Mouse (Mus musculus) testis, adult 2 months (tissue): ENCODE data around the gene Rai14. TPM values are rescaled to one million over a fixed set of nuclear protein-coding genes. Genes with fewer than 3 reads are reported as not detected.
"Not testable (repeated sequence)": the region's sequence is repeated elsewhere in the genome, so short reads cannot be mapped to it uniquely, and the experiment has no call there.

ENCODE experiments used
- H3K27ac ChIP-seq: fragments of 200-500 bp; 2 replicates; pipeline ENCODE4 v1.5.1; 2012; ENCODE audit warnings: low read depth, low read length; ENCODE audit not compliant: control insufficient read depth, insufficient read depth
- H3K27me3 ChIP-seq: fragments of 200-500 bp; 2 replicates; pipeline ENCODE4 v1.6.1; 2012; ENCODE audit warnings: mild to moderate bottlenecking, low read length, moderate library complexity; ENCODE audit not compliant: control insufficient read depth, insufficient read depth
- H3K36me3 ChIP-seq: fragments of 200-500 bp; 2 replicates; pipeline ENCODE4 v1.6.1; 2012; ENCODE audit warnings: mild to moderate bottlenecking, low read length; ENCODE audit not compliant: control insufficient read depth, insufficient read depth
- H3K4me1 ChIP-seq: fragments of 200-500 bp; 2 replicates; pipeline ENCODE4 v1.6.1; 2012; ENCODE audit warnings: low read length; ENCODE audit not compliant: control insufficient read depth, insufficient read depth
- H3K4me3 ChIP-seq: fragments of 200-500 bp; 2 replicates; pipeline ENCODE4 v1.5.1; 2012; ENCODE audit warnings: low read depth, mild to moderate bottlenecking, low read length, moderate library complexity, mixed read lengths; ENCODE audit not compliant: control insufficient read depth
- CTCF ChIP-seq: fragments of 200-500 bp; IDR thresholded peaks from 2 replicates; pipeline ENCODE4 v1.5.1; 2012; ENCODE audit warnings: low read depth, mild to moderate bottlenecking, inconsistent platforms, low read length, moderate library complexity; ENCODE audit not compliant: control insufficient read depth, insufficient read depth, insufficient replicate concordance
- POLR2A ChIP-seq: fragments of 200-500 bp; IDR thresholded peaks from 2 replicates; pipeline ENCODE4 v1.6.1; 2012; ENCODE audit warnings: low read depth, mild to moderate bottlenecking, inconsistent platforms, low read length, moderate library complexity; ENCODE audit not compliant: control insufficient read depth
- polyA plus RNA-seq: library from polyadenylated mRNA; depleted of rRNA; stranded (reverse); fragments of >200 nt; gene quantifications from 2 replicates; pipeline ENCODE4 v1.2.3, GENCODE M21; 2012; rRNA removed

Rai14 gene
- polyA plus RNA-seq, 1 experiment, result 80.0 TPM

GRCm38 (mm10) chr15:10540271-10541088, 173.9 kb downstream of the Rai14 start:
- H3K4me3 ChIP-seq, result no peak overlapping the region
- no peak overlapping the region for H3K27ac ChIP-seq
- no peaks in the 10 kb centered on the region for H3K4me1 ChIP-seq
- H3K27me3 ChIP-seq, result no peaks in the 10 kb centered on the region
- no peaks in the 10 kb centered on the region for H3K36me3 ChIP-seq
- no peak for TF ChIP-seq CTCF
- TF ChIP-seq POLR2A, result no peak

DNA sequence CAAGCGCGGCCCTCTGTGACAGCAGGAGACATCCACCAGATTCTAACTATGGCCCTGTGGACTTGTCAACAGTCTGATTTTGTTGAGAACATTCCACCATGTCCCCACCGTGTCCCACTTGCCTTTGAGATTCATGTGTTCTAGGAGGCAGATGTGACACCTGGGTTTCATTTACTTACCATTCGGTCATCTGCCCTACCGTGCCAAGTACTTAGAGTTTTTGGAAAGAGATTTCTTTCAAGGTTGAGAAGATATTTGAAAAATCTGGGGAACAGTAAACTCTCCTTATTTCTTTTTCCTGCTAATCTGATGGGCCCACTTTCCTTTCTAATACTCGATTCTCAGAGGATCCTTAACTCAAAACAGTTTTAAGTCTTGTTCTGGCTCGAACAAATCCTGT, 178.5 kb downstream of the Rai14 start:
- no peak overlapping the region for H3K27ac ChIP-seq
- no peak overlapping the region for H3K4me3 ChIP-seq
- H3K4me1 ChIP-seq, result no peaks in the 10 kb centered on the region
- TF ChIP-seq POLR2A (no peak), CTCF (no peak)
- no peaks in the 10 kb centered on the region for H3K27me3 ChIP-seq
- no peaks in the 10 kb centered on the region for H3K36me3 ChIP-seq

GRCm38 (mm10) chr15:10534591-10534990, 179.8 kb downstream of the Rai14 start:
- TF ChIP-seq POLR2A (no peak), CTCF (no peak)
- Histone ChIP-seq H3K27ac (no peak overlapping the region), H3K4me3 (no peak overlapping the region), H3K27me3 (no peaks in the 10 kb centered on the region), H3K36me3 (no peaks in the 10 kb centered on the region), H3K4me1 (no peaks in the 10 kb centered on the region)

GRCm38 (mm10) chr15:10533361-10533760, 181.1 kb downstream of the Rai14 start:
- not testable (repeated sequence) for H3K27ac ChIP-seq, H3K4me3 ChIP-seq, H3K36me3 ChIP-seq, H3K27me3 ChIP-seq, H3K4me1 ChIP-seq

- Histone ChIP-seq H3K27me3 (no peaks in the 10 kb centered on the region), H3K4me1 (no peaks in the 10 kb centered on the region), H3K27ac (no peak overlapping the region), H3K36me3 (no peaks in the 10 kb centered on the region), H3K4me3 (no peak overlapping the region)
- TF ChIP-seq POLR2A (no peak), CTCF (no peak)
Observed at GRCm38 (mm10) chr15:10531352-10531751, 183.1 kb downstream of the Rai14 start.

DNA sequence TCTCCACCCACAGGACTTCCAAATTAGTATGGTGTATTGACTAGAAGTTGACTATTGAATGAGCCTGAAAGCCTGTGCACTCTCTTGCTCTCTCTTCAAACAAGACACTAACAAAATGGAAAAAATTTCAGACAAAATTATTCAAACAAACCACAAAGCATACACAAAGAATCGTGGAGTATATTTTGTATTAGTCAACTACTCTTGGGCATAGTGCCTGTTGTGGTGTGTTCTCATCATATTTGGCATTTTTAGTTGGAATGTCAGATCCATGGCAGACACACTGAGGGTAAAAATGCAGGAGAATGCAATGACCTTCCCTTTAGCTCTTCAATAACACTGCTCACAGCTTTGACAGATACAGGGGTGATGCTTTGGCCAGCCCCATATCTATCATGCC, 188.5 kb downstream of the Rai14 start:
- Histone ChIP-seq H3K4me3 (no peak overlapping the region), H3K4me1 (no peaks in the 10 kb centered on the region)

More for the DNA sequence above, 188.5 kb downstream of the Rai14 start:
- Histone ChIP-seq H3K27ac (no peak overlapping the region), H3K27me3 (no peaks in the 10 kb centered on the region), H3K36me3 (no peaks in the 10 kb centered on the region)
- TF ChIP-seq POLR2A (no peak), CTCF (no peak)

Other genes with a start within 250 kb of the Rai14 start
- gene Dnajc21, start 244.1 kb downstream of the Rai14 start, polyA plus RNA-seq, result 12.1 and 14.0 TPM in 2 replicates
- gene Brix1, start 228.7 kb downstream of the Rai14 start, polyA plus RNA-seq, result 3.2 and 4.1 TPM in 2 replicates
- gene Rad1, start 228.6 kb downstream of the Rai14 start, polyA plus RNA-seq, result 9.2 and 10.6 TPM in 2 replicates
- gene Ttc23l, start 156.0 kb downstream of the Rai14 start, polyA plus RNA-seq, result 125 and 138 TPM in 2 replicates
- gene C1qtnf3, start 237.7 kb upstream of the Rai14 start, polyA plus RNA-seq, result 3.1 and 4.2 TPM in 2 replicates